Mouse (Mus musculus) intestine, embryonic 16.5 days (tissue): ENCODE results near the gene Fiz1. TPM values are rescaled to one million over a fixed set of nuclear protein-coding genes. Genes with fewer than 3 reads are reported as not detected.

ENCODE experiments used
- ATAC-seq: fragments of 200-750 bp; cut with Nextera tagmentation; 2 replicates; pipeline ENCODE4 v1.8.0; 2017; ENCODE audit warnings: moderate TSS enrichment, moderate library complexity
- H3K27ac ChIP-seq: fragments of 300-500 bp; sonication (generic); 2 replicates; pipeline ENCODE4 v1.5.1; 2014; ENCODE audit warnings: mild to moderate bottlenecking, low read length
- H3K27me3 ChIP-seq: fragments of 300-500 bp; sonication (generic); replicated peaks from 2 replicates; pipeline ENCODE4 v1.6.1; 2014; ENCODE audit warnings: low read length, control low read depth, mixed read lengths; ENCODE audit not compliant: control insufficient read depth, insufficient read depth
- H3K36me3 ChIP-seq: fragments of 300-500 bp; sonication (generic); 2 replicates; pipeline ENCODE4 v1.6.1; 2014; ENCODE audit warnings: low read length, control low read depth; ENCODE audit not compliant: control insufficient read depth, insufficient read depth
- H3K4me1 ChIP-seq: fragments of 300-500 bp; sonication (generic); 2 replicates; pipeline ENCODE4 v1.6.1; 2014; ENCODE audit warnings: low read length, control low read depth, mixed read lengths; ENCODE audit not compliant: control insufficient read depth, insufficient read depth
- H3K4me2 ChIP-seq: fragments of 300-500 bp; sonication (generic); 2 replicates; pipeline ENCODE4 v1.6.1; 2014; ENCODE audit warnings: low read depth, low read length, control low read depth
- H3K4me3 ChIP-seq: fragments of 300-500 bp; sonication (generic); 2 replicates; pipeline ENCODE4 v1.5.1; 2014; ENCODE audit warnings: mild to moderate bottlenecking, low read length
- H3K9ac ChIP-seq: fragments of 300-500 bp; sonication (generic); 2 replicates; pipeline ENCODE4 v1.6.1; 2014; ENCODE audit warnings: low read depth, low read length
- H3K9me3 ChIP-seq: fragments of 300-500 bp; sonication (generic); 2 replicates; pipeline ENCODE4 v1.6.1; 2016; ENCODE audit warnings: low read length, control low read depth; ENCODE audit not compliant: control insufficient read depth
- WGBS: fragments of 180-500 bp; shearing (Covaris S2); extraction: QIAGEN DNeasy Blood & Tissue Kit; methylation state at CpG from one replicate; pipeline ENCODE4 v1.1.7; 2014; 5-methylcytosine and 5-hydroxymethylcytosine counted together
- polyA plus RNA-seq: library from polyadenylated mRNA; unstranded; fragments of >200 nt; fragmentation: Nextera tagmentation; extraction: Ambion mirVana; gene quantifications from 2 replicates; pipeline ENCODE4 v1.2.1, GENCODE M21; 2015

Gene Fiz1
- polyA plus RNA-seq, 1 experiment from 2014 or later = 25.4 TPM

DNA sequence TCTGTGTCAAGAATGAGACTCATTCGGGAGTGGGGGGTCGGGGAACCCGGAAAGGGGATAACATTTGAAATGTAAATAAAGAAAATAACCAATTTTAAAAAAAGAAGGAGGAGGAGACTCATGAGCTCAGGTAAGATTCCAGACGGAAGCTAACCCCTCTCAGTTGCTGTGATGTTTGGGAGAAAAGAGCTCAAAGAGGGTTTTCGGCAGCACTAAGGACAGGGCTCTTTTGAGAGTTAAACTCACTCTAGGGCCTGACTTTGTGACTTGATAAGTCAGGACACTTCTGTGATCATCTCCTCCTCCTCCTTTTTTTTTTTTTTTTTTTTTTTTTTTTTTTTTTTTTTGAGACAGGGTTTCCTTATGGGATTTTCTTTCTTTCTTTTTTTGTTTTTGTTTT is 24.4 kb upstream of the Fiz1 start:
- no peak for ATAC-seq
- peaks cover 17% of the 10 kb centered on the region for H3K36me3 ChIP-seq
- H3K27ac ChIP-seq = peak overlapping the region; percentile 98
- no peaks in the 10 kb centered on the region; the same call in 1 of the 2 replicates for H3K9me3 ChIP-seq
- peak overlapping the region; percentile 50 for H3K4me2 ChIP-seq
- WGBS = 24% methylated on average over 5 of the region's 5 CpGs
- H3K27me3 ChIP-seq = no peaks in the 10 kb centered on the region
- H3K4me3 ChIP-seq = peak overlapping the region; percentile 71
- peak overlapping the region; percentile 84 for H3K9ac ChIP-seq
- H3K4me1 ChIP-seq = peaks cover 6% of the 10 kb centered on the region

DNA sequence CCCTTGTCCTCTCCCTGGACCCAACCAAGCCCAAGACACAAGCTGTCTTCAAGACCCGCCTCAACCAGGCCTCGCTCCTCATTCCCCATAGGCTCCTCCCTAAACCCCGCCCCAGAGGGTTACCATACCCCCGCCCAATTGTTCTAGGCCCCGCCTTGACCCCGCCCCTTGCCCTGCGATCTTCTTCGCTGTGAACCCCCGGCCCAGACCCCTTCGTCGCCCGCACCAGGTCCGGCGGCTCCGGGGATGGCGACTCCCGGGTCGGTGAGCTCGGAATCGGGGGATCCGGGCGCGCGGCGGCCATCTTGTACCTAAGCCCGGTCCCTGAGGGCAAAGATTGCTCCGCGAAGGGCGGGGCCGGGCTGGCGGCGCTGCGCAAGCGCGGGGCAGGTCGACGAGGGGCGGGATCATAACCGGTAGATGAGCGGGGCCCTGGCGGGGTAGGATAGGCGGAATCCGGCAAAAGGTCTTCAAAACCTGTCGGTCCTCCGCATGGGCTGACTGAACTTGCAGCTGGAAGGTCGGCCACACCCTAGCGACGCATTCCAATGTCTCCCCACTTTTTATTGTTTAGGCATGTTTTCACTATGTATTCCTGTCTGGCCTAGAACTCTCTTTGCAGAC is 23.7 kb upstream of the Fiz1 start, which contains the start of gene Zfp784:
Zfp784 (minus strand) TSS at position 338 of the 624 bp plus-strand sequence.
- peak; percentile 99 for ATAC-seq
- no peaks in the 10 kb centered on the region for H3K27me3 ChIP-seq
- H3K27ac ChIP-seq = peak within 1 kb of the TSS; percentile 98
- peak within 1 kb of the TSS; percentile 84 for H3K9ac ChIP-seq
- H3K4me3 ChIP-seq = peak within 1 kb of the TSS; percentile 71
- H3K36me3 ChIP-seq = peaks cover 17% of the 10 kb centered on the region
- peaks cover 6% of the 10 kb centered on the region for H3K4me1 ChIP-seq
- no peaks in the 10 kb centered on the region; the same call in 1 of the 2 replicates for H3K9me3 ChIP-seq
- H3K4me2 ChIP-seq = peak within 1 kb of the TSS; percentile 50
- WGBS = under 1% methylated on average over 48 of the region's 48 CpGs

DNA sequence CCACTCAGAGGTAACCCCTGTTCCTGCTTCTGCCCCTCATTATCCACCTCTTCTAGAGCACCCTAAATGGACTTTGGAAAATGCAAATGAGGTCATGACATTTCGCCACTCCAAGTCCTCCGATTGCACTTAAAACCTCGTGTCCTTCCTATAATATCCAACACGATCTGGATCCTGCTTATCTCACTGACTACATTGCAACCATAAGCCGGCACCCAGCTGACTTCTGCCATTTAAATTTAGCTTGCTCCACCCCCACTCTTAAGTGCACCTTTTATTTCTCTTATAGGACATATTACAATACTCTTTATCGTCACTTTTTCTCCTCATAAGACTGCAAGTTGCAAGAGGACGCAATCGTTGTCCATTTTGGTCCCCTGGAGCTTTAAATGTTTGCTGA is 23.0 kb upstream of the Fiz1 start:
- no peak for ATAC-seq
- WGBS = 84% methylated on average over 8 of the region's 8 CpGs
- Histone ChIP-seq H3K4me2 (peak overlapping the region; percentile 50), H3K36me3 (peaks cover 24% of the 10 kb centered on the region), H3K27ac (peak overlapping the region; percentile 98), H3K4me1 (peaks cover 6% of the 10 kb centered on the region), H3K9ac (no peak overlapping the region), H3K4me3 (peak overlapping the region; percentile 71), H3K9me3 (no peaks in the 10 kb centered on the region; the same call in 1 of the 2 replicates), H3K27me3 (no peaks in the 10 kb centered on the region)

DNA sequence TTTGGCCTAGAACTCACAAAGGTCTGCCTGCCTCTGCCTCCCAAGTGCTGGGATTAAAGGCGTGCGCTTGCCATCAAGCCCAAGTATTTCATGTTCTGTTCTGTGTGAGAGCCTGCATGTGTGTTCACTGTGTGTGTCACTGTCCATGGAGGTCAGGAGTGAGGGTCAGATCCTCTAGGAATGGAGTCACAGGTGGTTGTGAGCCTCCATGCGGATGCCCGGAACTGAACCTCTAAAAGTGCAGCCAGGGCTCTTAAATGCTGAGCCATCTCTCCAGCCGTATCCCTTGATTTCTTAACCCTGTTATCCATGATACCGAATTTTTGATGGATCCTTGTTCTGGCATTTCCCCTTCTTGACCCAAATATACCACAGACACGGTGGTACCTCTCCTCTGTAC is 22.5 kb upstream of the Fiz1 start:
- peaks cover 3% of the 10 kb centered on the region for H3K9me3 ChIP-seq
- no peak overlapping the region for H3K27ac ChIP-seq
- H3K4me2 ChIP-seq = no peak overlapping the region
- H3K36me3 ChIP-seq = peaks cover 29% of the 10 kb centered on the region
- no peak overlapping the region for H3K9ac ChIP-seq
- peaks cover 6% of the 10 kb centered on the region for H3K4me1 ChIP-seq
- ATAC-seq = no peak
- 93% methylated on average over 7 of the region's 7 CpGs for WGBS
- H3K27me3 ChIP-seq = no peaks in the 10 kb centered on the region
- H3K4me3 ChIP-seq = no peak overlapping the region

DNA sequence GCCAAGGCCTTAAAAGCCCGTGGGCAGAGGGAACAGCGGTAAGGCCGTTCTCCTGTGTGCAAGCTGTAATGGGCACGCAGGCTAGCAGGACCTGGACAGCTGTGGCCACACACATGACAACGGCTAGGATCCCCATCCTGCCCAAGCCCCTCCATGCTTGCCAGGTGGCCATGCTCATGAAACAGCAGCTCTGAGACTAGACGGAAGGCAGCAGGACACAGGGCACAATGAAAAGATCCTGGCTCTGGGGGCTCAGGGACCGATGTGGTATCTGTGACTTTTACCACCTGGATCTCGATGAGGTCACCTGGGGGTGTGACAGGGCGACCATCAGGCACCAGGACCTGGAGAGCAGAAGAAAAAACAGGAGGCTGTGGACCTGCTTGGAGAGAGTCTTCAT is 21.6 kb upstream of the Fiz1 start:
- H3K27me3 ChIP-seq = no peaks in the 10 kb centered on the region
- peaks cover 6% of the 10 kb centered on the region for H3K4me1 ChIP-seq
- H3K9me3 ChIP-seq = peaks cover 11% of the 10 kb centered on the region
- H3K4me3 ChIP-seq = no peak overlapping the region
- H3K4me2 ChIP-seq = no peak overlapping the region
- H3K36me3 ChIP-seq = peaks cover 38% of the 10 kb centered on the region
- ATAC-seq = no peak
- H3K9ac ChIP-seq = no peak overlapping the region
- 97% methylated on average over 9 of the region's 9 CpGs for WGBS
- no peak overlapping the region for H3K27ac ChIP-seq

- Histone ChIP-seq H3K4me2 (no peak overlapping the region), H3K27ac (no peak overlapping the region), H3K27me3 (no peaks in the 10 kb centered on the region), H3K9ac (no peak overlapping the region), H3K9me3 (peaks cover 17% of the 10 kb centered on the region), H3K4me3 (no peak overlapping the region), H3K36me3 (peaks cover 43% of the 10 kb centered on the region), H3K4me1 (peaks cover 6% of the 10 kb centered on the region)
- 96% methylated on average over 17 of the region's 17 CpGs for WGBS
- ATAC-seq = no peak
These were observed 21.1 kb upstream of the Fiz1 start for GRCm38 (mm10) chr7:5035628-5036027.

DNA sequence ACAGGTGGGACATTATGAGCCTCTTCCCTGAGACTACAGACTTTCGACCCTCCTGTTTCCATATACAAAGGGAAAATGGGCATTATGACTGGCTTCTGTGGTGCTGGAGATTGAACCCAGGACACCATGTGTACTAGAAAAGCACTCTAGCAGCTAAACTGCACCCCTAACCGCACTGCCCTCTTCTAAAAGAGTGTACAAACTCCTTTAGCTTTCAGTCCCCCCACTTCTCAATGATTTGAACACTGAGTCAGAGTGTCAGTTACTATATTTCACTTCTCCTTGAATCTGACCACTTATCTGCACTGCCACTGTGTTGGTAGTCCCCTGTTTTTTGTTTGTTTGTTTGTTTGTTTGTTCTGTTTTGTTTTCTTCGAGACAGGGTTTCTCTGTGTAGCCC is 19.3 kb upstream of the Fiz1 start, which contains the start of gene 4632433K11Rik:
4632433K11Rik (plus strand) TSS at position 301 of the 400 bp plus-strand sequence.
- H3K27me3 ChIP-seq = no peaks in the 10 kb centered on the region
- WGBS = 87% methylated on average over 3 of the region's 3 CpGs
- no peak within 1 kb of the TSS for H3K27ac ChIP-seq
- H3K4me1 ChIP-seq = peaks cover 6% of the 10 kb centered on the region
- peaks cover 32% of the 10 kb centered on the region for H3K9me3 ChIP-seq
- no peak for ATAC-seq
- H3K36me3 ChIP-seq = peaks cover 61% of the 10 kb centered on the region
- no peak within 1 kb of the TSS for H3K9ac ChIP-seq
- no peak within 1 kb of the TSS for H3K4me2 ChIP-seq
- H3K4me3 ChIP-seq = no peak within 1 kb of the TSS

DNA sequence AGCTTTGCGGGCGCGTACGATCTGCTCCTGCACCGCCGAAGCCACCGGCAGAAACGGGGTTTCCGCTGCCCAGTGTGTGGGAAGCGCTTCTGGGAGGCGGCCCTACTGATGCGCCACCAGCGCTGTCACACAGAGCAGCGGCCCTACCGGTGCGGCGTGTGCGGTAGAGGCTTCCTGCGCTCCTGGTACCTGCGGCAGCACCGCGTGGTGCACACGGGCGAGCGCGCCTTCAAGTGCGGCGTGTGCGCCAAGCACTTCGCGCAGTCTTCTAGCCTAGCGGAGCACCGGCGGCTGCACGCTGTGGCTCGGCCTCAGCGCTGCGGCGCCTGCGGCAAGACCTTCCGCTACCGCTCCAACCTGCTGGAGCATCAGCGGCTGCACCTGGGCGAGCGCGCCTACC is 17.0 kb upstream of the Fiz1 start:
- Histone ChIP-seq H3K4me1 (no peaks in the 10 kb centered on the region), H3K4me3 (no peak overlapping the region), H3K9me3 (peaks cover 32% of the 10 kb centered on the region), H3K27me3 (no peaks in the 10 kb centered on the region), H3K4me2 (no peak overlapping the region), H3K27ac (no peak overlapping the region), H3K36me3 (peaks cover 72% of the 10 kb centered on the region), H3K9ac (no peak overlapping the region)
- WGBS = 84% methylated on average over 46 of the region's 46 CpGs
- ATAC-seq = no peak

DNA sequence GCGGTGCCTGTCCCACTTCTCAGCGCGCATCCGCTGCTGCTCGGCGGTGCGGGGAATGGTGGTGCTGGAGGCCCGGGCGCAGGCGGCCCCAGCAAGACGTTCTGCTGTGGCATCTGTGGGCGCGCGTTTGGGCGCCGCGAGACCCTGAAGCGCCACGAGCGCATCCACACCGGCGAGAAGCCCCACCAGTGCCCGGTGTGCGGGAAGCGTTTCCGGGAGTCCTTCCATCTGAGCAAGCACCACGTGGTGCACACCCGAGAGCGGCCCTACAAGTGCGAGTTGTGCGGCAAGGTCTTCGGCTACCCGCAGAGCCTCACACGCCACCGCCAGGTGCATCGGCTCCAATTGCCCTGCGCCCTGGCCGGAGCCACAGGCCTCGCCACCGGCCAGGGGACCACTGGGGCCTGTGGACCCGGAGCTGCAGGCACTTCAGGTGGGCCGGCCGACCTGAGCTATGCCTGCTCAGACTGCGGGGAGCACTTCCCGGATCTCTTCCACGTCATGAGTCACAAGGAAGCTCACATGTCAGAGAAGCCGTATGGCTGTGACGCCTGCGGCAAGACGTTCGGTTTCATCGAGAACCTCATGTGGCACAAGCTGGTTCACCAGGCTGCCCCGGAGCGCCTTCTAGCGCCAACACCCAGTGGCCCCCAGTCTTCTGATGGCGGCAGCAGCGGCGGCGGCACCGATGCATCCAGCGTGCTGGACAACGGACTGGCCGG is 16.2 kb upstream of the Fiz1 start:
- Histone ChIP-seq H3K4me1 (no peaks in the 10 kb centered on the region), H3K4me3 (no peak overlapping the region), H3K4me2 (no peak overlapping the region), H3K36me3 (peaks cover 70% of the 10 kb centered on the region), H3K27ac (no peak overlapping the region), H3K9ac (no peak overlapping the region), H3K27me3 (no peaks in the 10 kb centered on the region), H3K9me3 (peaks cover 32% of the 10 kb centered on the region)
- 0 out of 2 replicates have a peak, but pooled peaks have one; percentile 8 for ATAC-seq
- WGBS = 86% methylated on average over 63 of the region's 63 CpGs
